Mouse (Mus musculus): ENCODE data around the gene Cav3. TPM values are rescaled to one million over a fixed set of nuclear protein-coding genes. Genes with fewer than 3 reads are reported as not detected.

Gene Cav3
- polyA plus RNA-seq (2015; fragmentation: Nextera tagmentation; extraction: Ambion mirVana), result 2.3 TPM in 1 of 2 replicates, not detected in the other

DNA sequence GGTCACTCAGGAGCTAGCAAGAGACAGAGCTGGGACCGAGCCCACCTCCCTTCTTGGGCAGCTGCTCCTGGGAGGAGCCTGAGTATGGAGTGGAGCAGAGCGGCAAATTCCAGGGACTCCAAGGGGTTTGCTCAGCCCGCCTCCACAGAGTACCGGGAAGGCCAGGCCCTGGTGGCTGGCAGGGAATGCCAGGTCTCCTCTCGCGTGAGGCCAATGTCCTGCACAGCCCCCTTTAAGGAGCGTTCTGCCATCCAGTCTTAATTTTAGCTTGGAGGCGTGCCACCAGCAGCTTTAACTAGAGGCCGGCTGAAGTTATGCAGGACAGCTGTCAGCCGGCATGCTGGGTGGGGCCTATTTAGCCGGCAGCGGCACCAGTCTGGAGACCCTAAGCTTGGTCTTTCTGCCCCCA, at the start of gene Cav3:
Gene Cav3 (plus strand): TSS at position 165 of the 409 bp plus-strand sequence.
- Histone ChIP-seq H3K4me1 (ENCODE audit: control insufficient read depth, insufficient read depth, low read depth, low read length) (no peaks in the 10 kb centered on the region; the same call in 1 of the 2 replicates), H3K27ac (ENCODE audit: low read depth, low read length) (no peak within 1 kb of the TSS), H3K27me3 (replicated peaks; ENCODE audit: control insufficient read depth, insufficient read depth, low read length) (no peaks in the 10 kb centered on the region), H3K4me3 (ENCODE audit: low read length) (no peak within 1 kb of the TSS), H3K9ac (ENCODE audit: low read depth, low read length) (no peak within 1 kb of the TSS), H3K4me2 (ENCODE audit: low read length) (no peak within 1 kb of the TSS), H3K36me3 (ENCODE audit: control insufficient read depth, insufficient read depth, low read length) (no peaks in the 10 kb centered on the region), H3K9me3 (ENCODE audit: control insufficient read depth, low read length) (no peaks in the 10 kb centered on the region)
- WGBS, result 52% methylated on average over 12 of the region's 12 CpGs
- ATAC-seq, result peak; percentile 52; the same call in 1 of the 2 replicates

DNA sequence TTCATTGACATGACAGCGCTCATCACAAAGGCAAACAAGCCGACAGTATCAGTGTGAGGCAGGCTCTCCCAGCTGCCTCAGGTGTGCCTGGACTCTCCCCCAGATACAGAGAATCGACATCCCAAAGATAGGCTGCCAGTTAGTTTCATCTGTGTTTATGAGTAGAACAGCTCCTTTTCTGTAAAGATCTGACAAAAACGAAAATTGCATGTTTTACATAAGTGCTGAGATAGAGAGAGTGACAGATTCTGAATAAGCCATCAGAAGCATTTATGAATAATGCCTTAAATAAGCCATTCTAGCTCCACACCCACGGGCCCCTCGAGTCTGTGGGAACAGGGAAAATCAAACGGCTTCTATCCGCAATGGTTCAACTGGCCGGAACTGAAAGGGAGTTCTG, 40.0 kb upstream of the Cav3 start:
- 82% methylated on average over 9 of the region's 9 CpGs for WGBS
- Histone ChIP-seq H3K27me3 (replicated peaks; ENCODE audit: control insufficient read depth, insufficient read depth, low read length) (no peaks in the 10 kb centered on the region), H3K27ac (ENCODE audit: low read depth, low read length) (no peak overlapping the region), H3K36me3 (ENCODE audit: control insufficient read depth, insufficient read depth, low read length) (no peaks in the 10 kb centered on the region), H3K9me3 (ENCODE audit: control insufficient read depth, low read length) (no peaks in the 10 kb centered on the region), H3K4me1 (ENCODE audit: control insufficient read depth, insufficient read depth, low read depth, low read length) (no peaks in the 10 kb centered on the region), H3K4me2 (ENCODE audit: low read length) (no peak overlapping the region), H3K9ac (ENCODE audit: low read depth, low read length) (no peak overlapping the region), H3K4me3 (ENCODE audit: low read length) (no peak overlapping the region)
- no peak for ATAC-seq

DNA sequence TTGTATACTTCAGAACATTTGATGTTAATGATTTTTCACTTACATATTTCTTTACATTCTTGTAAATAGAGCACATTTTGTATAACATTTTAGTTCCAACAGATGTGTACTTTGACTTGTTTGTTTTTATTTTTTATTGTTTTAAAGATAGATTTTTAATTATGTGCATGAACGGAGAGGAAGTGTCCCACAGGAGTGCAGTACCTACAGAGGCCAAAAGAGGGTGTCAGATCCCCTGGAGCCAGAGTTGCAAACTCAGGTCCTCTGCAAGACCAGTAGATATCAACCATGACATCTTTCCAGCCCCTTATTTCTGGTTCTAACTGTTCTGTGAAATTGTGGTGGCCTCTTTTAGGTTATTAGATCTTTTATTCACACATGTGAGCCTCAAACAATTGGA, 38.4 kb upstream of the Cav3 start:
- Histone ChIP-seq H3K27ac (ENCODE audit: low read depth, low read length) (no peak overlapping the region), H3K36me3 (ENCODE audit: control insufficient read depth, insufficient read depth, low read length) (no peaks in the 10 kb centered on the region), H3K9ac (ENCODE audit: low read depth, low read length) (no peak overlapping the region), H3K9me3 (ENCODE audit: control insufficient read depth, low read length) (no peaks in the 10 kb centered on the region), H3K4me2 (ENCODE audit: low read length) (no peak overlapping the region), H3K4me1 (ENCODE audit: control insufficient read depth, insufficient read depth, low read depth, low read length) (no peaks in the 10 kb centered on the region), H3K4me3 (ENCODE audit: low read length) (no peak overlapping the region), H3K27me3 (replicated peaks; ENCODE audit: control insufficient read depth, insufficient read depth, low read length) (no peaks in the 10 kb centered on the region)
- ATAC-seq, result no peak
- 87% methylated on average over 1 of the region's 1 CpGs for WGBS

DNA sequence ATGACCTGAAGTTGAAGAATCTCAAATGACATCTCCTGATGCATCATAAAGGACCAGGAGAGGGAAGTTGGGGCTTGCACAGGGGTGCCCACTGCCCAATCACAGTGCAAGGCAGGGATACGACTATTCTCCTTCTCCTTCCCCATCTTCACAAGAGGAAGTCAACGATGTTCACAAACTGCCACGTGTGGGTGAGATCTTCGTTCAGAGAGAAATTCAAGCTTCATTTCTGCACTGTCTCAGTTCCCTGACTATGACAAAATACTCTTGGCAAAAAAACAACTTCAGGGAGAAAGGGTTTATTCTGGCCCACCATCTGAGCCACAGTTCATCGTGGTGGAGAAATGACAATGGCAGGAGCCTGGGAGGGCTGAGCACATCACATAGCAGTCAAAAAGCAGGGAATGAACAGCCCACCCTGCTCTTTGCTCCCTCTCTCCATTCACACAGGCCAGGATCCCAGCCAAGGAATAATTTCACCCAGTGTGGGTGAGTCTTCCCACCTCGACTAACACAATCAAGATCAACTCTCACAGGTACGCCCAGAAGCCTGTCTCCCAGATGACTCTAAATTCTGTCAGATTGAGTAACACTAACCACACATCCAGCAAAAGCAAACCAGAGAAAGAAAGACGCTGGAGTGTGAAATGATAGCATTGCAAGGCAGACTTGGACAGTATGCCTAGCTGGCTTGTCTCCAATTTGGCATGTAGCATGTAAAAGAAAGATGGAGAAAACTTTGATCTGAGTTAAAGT, 35.4 kb upstream of the Cav3 start:
- Histone ChIP-seq H3K9me3 (ENCODE audit: control insufficient read depth, low read length) (no peaks in the 10 kb centered on the region), H3K36me3 (ENCODE audit: control insufficient read depth, insufficient read depth, low read length) (no peaks in the 10 kb centered on the region), H3K27me3 (replicated peaks; ENCODE audit: control insufficient read depth, insufficient read depth, low read length) (no peaks in the 10 kb centered on the region), H3K4me2 (ENCODE audit: low read length) (no peak overlapping the region), H3K27ac (ENCODE audit: low read depth, low read length) (no peak overlapping the region), H3K9ac (ENCODE audit: low read depth, low read length) (no peak overlapping the region), H3K4me3 (ENCODE audit: low read length) (no peak overlapping the region), H3K4me1 (ENCODE audit: control insufficient read depth, insufficient read depth, low read depth, low read length) (no peaks in the 10 kb centered on the region)
- WGBS, result 71% methylated on average over 8 of the region's 8 CpGs
- no peak for ATAC-seq

DNA sequence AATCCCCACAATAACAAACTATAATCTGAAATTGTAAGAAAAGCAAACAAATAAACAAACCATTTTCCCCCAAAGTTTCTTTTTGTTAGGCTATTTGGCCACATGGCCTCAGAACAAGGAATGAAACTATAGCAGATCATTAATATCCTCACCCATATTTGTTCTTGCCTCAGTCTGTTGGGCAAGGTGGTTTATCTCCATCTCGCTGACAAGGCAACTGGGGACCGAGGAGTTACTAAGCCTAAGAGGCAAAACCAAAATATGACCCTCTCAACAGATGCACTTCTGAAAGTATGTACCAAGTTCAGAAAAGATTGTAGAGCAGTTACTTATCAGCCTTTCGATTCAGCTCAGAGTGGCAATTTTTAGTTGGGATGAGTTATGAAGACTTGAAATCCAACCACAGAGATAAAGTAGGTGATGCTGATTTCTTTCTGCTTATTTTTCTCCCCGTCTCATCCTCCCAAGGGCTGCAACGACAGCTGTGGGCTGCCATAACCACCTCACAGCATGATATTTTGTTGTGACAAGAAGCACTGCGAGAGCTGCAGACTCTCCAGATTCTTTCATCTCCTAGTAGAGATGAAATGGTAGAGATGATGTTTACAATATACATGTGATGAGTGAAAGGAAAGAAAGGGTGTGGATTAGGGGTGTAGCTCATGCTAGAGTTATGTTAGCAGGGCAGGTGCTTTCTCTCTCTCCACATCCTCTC, 33.1 kb upstream of the Cav3 start:
- no peaks in the 10 kb centered on the region for H3K36me3 ChIP-seq (ENCODE audit: control insufficient read depth, insufficient read depth, low read length)
- 70% methylated on average over 6 of the region's 6 CpGs for WGBS
- H3K27me3 ChIP-seq (replicated peaks; ENCODE audit: control insufficient read depth, insufficient read depth, low read length), result no peaks in the 10 kb centered on the region
- H3K4me1 ChIP-seq (ENCODE audit: control insufficient read depth, insufficient read depth, low read depth, low read length), result no peaks in the 10 kb centered on the region
- no peak overlapping the region for H3K4me3 ChIP-seq (ENCODE audit: low read length)
- no peak overlapping the region for H3K9ac ChIP-seq (ENCODE audit: low read depth, low read length)
- no peak overlapping the region for H3K27ac ChIP-seq (ENCODE audit: low read depth, low read length)
- ATAC-seq, result no peak
- H3K9me3 ChIP-seq (ENCODE audit: control insufficient read depth, low read length), result no peaks in the 10 kb centered on the region
- no peak overlapping the region for H3K4me2 ChIP-seq (ENCODE audit: low read length)

DNA sequence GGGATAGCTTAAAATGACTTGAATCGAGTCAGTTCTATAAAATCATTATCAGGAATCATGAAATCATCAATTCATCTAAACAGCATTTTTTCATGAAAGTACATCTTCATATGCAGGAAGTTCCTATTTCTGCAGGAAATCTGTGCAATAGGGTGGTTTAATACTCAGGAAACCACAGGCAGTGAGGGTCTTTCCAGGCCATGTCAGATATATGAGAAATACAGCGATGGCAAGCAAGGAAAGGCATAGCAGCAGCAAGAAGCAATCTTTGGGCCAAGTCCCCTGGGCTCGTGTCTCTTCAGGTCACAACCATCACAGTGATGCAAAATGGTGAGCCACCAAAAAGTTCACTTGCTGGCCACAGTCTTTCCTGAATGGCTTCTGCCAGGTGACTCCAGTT, 13.6 kb upstream of the Cav3 start:
- WGBS, result 84% methylated on average over 3 of the region's 3 CpGs
- Histone ChIP-seq H3K4me3 (ENCODE audit: low read length) (no peak overlapping the region), H3K36me3 (ENCODE audit: control insufficient read depth, insufficient read depth, low read length) (no peaks in the 10 kb centered on the region)

DNA sequence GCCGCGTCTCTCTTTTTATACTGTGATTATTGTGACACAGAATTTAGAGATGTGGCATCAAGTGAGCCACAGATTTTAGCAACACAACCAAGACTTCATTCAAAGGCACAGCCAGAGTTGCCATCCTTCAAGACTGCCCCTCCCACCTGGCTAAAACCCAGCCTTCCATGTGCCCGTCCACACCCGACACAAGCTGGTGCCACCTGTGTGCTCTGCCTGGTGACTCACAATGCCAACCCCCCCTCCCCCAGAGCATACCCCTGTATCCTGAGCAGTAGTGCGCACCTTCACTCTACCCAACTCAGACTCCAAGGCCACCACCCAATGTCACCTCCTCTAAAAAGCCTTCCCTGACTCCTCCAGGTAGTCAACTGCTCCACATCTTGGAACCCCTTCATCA, 2.2 kb downstream of the Cav3 start:
- no peak overlapping the region for H3K4me2 ChIP-seq (ENCODE audit: low read length)
- ATAC-seq, result no peak
- no peaks in the 10 kb centered on the region for H3K36me3 ChIP-seq (ENCODE audit: control insufficient read depth, insufficient read depth, low read length)
- no peak overlapping the region for H3K4me3 ChIP-seq (ENCODE audit: low read length)
- H3K27me3 ChIP-seq (replicated peaks; ENCODE audit: control insufficient read depth, insufficient read depth, low read length), result no peaks in the 10 kb centered on the region
- WGBS, result 92% methylated on average over 5 of the region's 5 CpGs
- no peak overlapping the region for H3K9ac ChIP-seq (ENCODE audit: low read depth, low read length)
- H3K9me3 ChIP-seq (ENCODE audit: control insufficient read depth, low read length), result no peaks in the 10 kb centered on the region
- no peak overlapping the region for H3K27ac ChIP-seq (ENCODE audit: low read depth, low read length)
- no peaks in the 10 kb centered on the region; the same call in 1 of the 2 replicates for H3K4me1 ChIP-seq (ENCODE audit: control insufficient read depth, insufficient read depth, low read depth, low read length)

More for the DNA sequence above, 13.6 kb upstream of the Cav3 start:
- Histone ChIP-seq H3K4me1 (ENCODE audit: control insufficient read depth, insufficient read depth, low read depth, low read length) (no peaks in the 10 kb centered on the region), H3K9ac (ENCODE audit: low read depth, low read length) (no peak overlapping the region), H3K27ac (ENCODE audit: low read depth, low read length) (no peak overlapping the region), H3K27me3 (replicated peaks; ENCODE audit: control insufficient read depth, insufficient read depth, low read length) (no peaks in the 10 kb centered on the region), H3K4me2 (ENCODE audit: low read length) (no peak overlapping the region), H3K9me3 (ENCODE audit: control insufficient read depth, low read length) (no peaks in the 10 kb centered on the region)
- ATAC-seq, result no peak

DNA sequence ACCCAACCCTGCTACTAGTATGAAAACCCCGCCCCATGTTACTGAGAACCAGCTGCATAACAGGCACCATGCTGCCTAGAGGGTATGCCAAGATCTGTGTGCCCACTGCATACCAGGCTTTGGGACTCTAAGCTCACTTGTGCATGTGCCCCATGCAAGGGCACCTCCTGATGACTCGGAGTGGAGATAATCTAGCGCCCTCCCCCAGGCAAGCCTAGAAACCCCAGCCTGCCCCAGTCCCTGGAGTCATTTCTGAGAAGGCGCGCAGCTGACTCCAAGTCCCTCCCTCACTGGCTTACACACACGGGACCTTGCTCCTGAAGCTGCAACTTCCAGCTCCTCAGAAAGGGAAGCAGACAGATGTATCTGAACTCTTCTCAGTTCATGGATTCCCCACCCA, 4.0 kb downstream of the Cav3 start:
- Histone ChIP-seq H3K9ac (ENCODE audit: low read depth, low read length) (no peak overlapping the region), H3K36me3 (ENCODE audit: control insufficient read depth, insufficient read depth, low read length) (no peaks in the 10 kb centered on the region)
- ATAC-seq, result no peak

DNA sequence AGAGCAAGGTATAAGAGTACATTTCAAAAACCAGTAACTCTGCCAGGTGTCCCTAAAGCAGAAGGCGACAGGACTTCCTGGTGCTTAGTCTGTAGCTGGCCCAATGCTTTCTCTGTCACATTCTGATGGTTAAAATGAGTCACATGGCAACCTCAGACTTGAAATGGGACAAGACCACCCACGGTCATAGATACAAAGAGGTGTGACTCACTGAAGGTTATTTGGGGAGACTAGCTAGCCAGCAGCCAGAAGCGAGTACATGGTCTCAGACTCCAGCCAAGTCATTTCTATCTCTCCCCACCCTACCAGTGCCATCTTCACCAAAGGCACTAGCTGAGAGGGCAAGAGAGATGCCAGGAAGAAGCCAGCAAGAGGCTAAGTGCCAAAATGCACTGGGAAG, 6.1 kb downstream of the Cav3 start:
- no peaks in the 10 kb centered on the region; the same call in 1 of the 2 replicates for H3K4me1 ChIP-seq (ENCODE audit: control insufficient read depth, insufficient read depth, low read depth, low read length)
- no peak for ATAC-seq
- H3K9me3 ChIP-seq (ENCODE audit: control insufficient read depth, low read length), result no peaks in the 10 kb centered on the region
- H3K27ac ChIP-seq (ENCODE audit: low read depth, low read length), result no peak overlapping the region
- H3K36me3 ChIP-seq (ENCODE audit: control insufficient read depth, insufficient read depth, low read length), result no peaks in the 10 kb centered on the region
- no peak overlapping the region for H3K4me3 ChIP-seq (ENCODE audit: low read length)
- H3K4me2 ChIP-seq (ENCODE audit: low read length), result no peak overlapping the region
- no peak overlapping the region for H3K9ac ChIP-seq (ENCODE audit: low read depth, low read length)
- H3K27me3 ChIP-seq (replicated peaks; ENCODE audit: control insufficient read depth, insufficient read depth, low read length), result no peaks in the 10 kb centered on the region
- 76% methylated on average over 3 of the region's 3 CpGs for WGBS

More for the DNA sequence above, 4.0 kb downstream of the Cav3 start:
- Histone ChIP-seq H3K9me3 (ENCODE audit: control insufficient read depth, low read length) (no peaks in the 10 kb centered on the region), H3K27ac (ENCODE audit: low read depth, low read length) (no peak overlapping the region), H3K27me3 (replicated peaks; ENCODE audit: control insufficient read depth, insufficient read depth, low read length) (no peaks in the 10 kb centered on the region), H3K4me3 (ENCODE audit: low read length) (no peak overlapping the region), H3K4me2 (ENCODE audit: low read length) (no peak overlapping the region), H3K4me1 (ENCODE audit: control insufficient read depth, insufficient read depth, low read depth, low read length) (no peaks in the 10 kb centered on the region; the same call in 1 of the 2 replicates)
- 82% methylated on average over 6 of the region's 6 CpGs for WGBS

All from hindbrain, embryonic 16.5 days (tissue).